ENCODE assay signal across 29 mouse cellular contexts in genomic region chr14:19720044-19720611, GRCm38 (mm10). TPM values are rescaled to one million over a fixed set of nuclear protein-coding genes. Genes with fewer than 3 reads are reported as not detected.
DNase-seq lines count a peak whose midpoint lies in the region; ATAC-seq and TF ChIP-seq lines count a peak whose summit lies in the region.
"Had no signal": no experiment of that assay in that cellular context is flagged by ENCODE, and none has a peak within 500 bp of the region (broad histone marks: within the 10 kb centered on the region; RNA-seq: fewer than 3 reads in every experiment).

No protein-coding gene starts in this region.

- H3K9me3 ChIP-seq in forebrain, embryonic 12.5 days = no peaks in the 10 kb centered on the region
- no peaks in the 10 kb centered on the region for H3K9me3 ChIP-seq in forebrain, postnatal 0 days (ENCODE audit: low read length)
- no peaks in the 10 kb centered on the region for H3K9me3 ChIP-seq in forebrain, embryonic 14.5 days (replicated peaks; ENCODE audit: control insufficient read depth, low read length)
- H3K9me3 ChIP-seq: embryonic facial prominence, embryonic 10.5 days; embryonic facial prominence, embryonic 13.5 days; G1E; heart, embryonic 12.5 days; heart, embryonic 15.5 days had no signal

- TF ChIP-seq CTCF in forebrain, postnatal 0 days (IDR thresholded peaks at IDR 0.05; ENCODE audit: low read depth) = no peak

- peaks cover 20% of the 10 kb centered on the region for H3K4me1 ChIP-seq in forebrain, embryonic 12.5 days
- no peaks in the 10 kb centered on the region for H3K4me1 ChIP-seq in forebrain, postnatal 0 days (ENCODE audit: insufficient read depth)
- H3K4me1 ChIP-seq in forebrain, embryonic 14.5 days (ENCODE audit: control insufficient read depth, insufficient read depth, low read length) = peaks cover 10% of the 10 kb centered on the region; the same call in 1 of the 2 replicates
- H3K4me1 ChIP-seq: embryonic facial prominence, embryonic 13.5 days; heart, embryonic 12.5 days; heart, embryonic 15.5 days had no signal

- H3K27ac ChIP-seq in forebrain, embryonic 12.5 days = 0 out of 2 replicates have a peak overlapping the region, but pooled peaks have one; percentile 75
- no peak overlapping the region for H3K27ac ChIP-seq in forebrain, postnatal 0 days (ENCODE audit: low read depth, low read length)
- no peak overlapping the region; the same call in 1 of the 2 replicates for H3K27ac ChIP-seq in forebrain, embryonic 14.5 days (ENCODE audit: low read depth, low read length)
- H3K27ac ChIP-seq: embryonic facial prominence, embryonic 10.5 days; heart, embryonic 15.5 days; hindbrain, embryonic 14.5 days; hindbrain, postnatal 0 days had no signal

- H3K27me3 ChIP-seq in forebrain, embryonic 12.5 days = no peaks in the 10 kb centered on the region
- H3K27me3 ChIP-seq in forebrain, postnatal 0 days (ENCODE audit: insufficient read depth, low read length) = no peaks in the 10 kb centered on the region
- no peaks in the 10 kb centered on the region for H3K27me3 ChIP-seq in forebrain, embryonic 14.5 days (replicated peaks; ENCODE audit: control insufficient read depth, insufficient read depth, low read length)
- H3K27me3 ChIP-seq: CH12.LX; embryonic facial prominence, embryonic 13.5 days; heart, embryonic 12.5 days; heart, embryonic 15.5 days had no signal

- H3K9ac ChIP-seq in forebrain, embryonic 12.5 days = no peak overlapping the region
- no peak overlapping the region for H3K9ac ChIP-seq in forebrain, postnatal 0 days
- H3K9ac ChIP-seq in forebrain, embryonic 14.5 days (ENCODE audit: low read length) = no peak overlapping the region
- H3K9ac ChIP-seq: embryonic facial prominence, embryonic 13.5 days; heart, embryonic 12.5 days; heart, embryonic 15.5 days; hindbrain, embryonic 14.5 days had no signal

- 24% methylated on average over 2 of the region's 2 CpGs for WGBS in forebrain, embryonic 12.5 days
- 11% methylated on average over 2 of the region's 2 CpGs for WGBS in forebrain, postnatal 0 days
- 9% methylated on average over 2 of the region's 2 CpGs for WGBS in forebrain, embryonic 14.5 days

- ATAC-seq in forebrain, embryonic 12.5 days (ENCODE audit: low FRiP score) = peak; percentile 82; the same call in 1 of the 2 replicates
- ATAC-seq in forebrain, postnatal 0 days = no peak; the same call in 1 of the 2 replicates
- peak; percentile 88 for ATAC-seq in forebrain, embryonic 14.5 days
- no peak for ATAC-seq in inflammation-experienced regulatory T-cells, adult 6 months
- ATAC-seq: hindbrain, postnatal 0 days; intestine, postnatal 0 days had no signal

- no peak overlapping the region for H3K4me3 ChIP-seq in forebrain, embryonic 12.5 days (replicated peaks)
- H3K4me3 ChIP-seq in forebrain, postnatal 0 days (ENCODE audit: low read depth, low read length) = no peak overlapping the region
- H3K4me3 ChIP-seq in forebrain, embryonic 14.5 days (ENCODE audit: low read depth, low read length) = no peak overlapping the region
- H3K4me3 ChIP-seq: embryonic facial prominence, embryonic 10.5 days; embryonic facial prominence, embryonic 13.5 days; erythroblast, embryonic 14.5 days; heart, embryonic 12.5 days; heart, embryonic 15.5 days had no signal

- no peak for DNase-seq in forebrain, postnatal 0 days
- DNase-seq in retina, postnatal 1 day = peak; percentile 16
- no peak for DNase-seq in retina, embryonic 14.5 days (ENCODE audit: low spot score)
- peak; percentile 93 for DNase-seq in forebrain, embryonic 14.5 days (ENCODE audit: low spot score)
- no peak for DNase-seq in ovary, postnatal 36 days (ENCODE audit: low spot score)
- DNase-seq: adrenal gland, adult 2 months; adrenal gland, postnatal 14 days; B cell, adult 2 months; cerebellum, adult 11-12 months; cerebellum, adult 8-10 months; cerebellum, postnatal 10 days; cerebellum, postnatal 36 days; embryo, embryonic 11 days; gastrocnemius, postnatal 25 days; heart, adult 18-20 months; heart, postnatal 10 days; heart, postnatal 4 days had no signal

- no peak overlapping the region for H3K4me2 ChIP-seq in forebrain, embryonic 12.5 days
- no peak overlapping the region for H3K4me2 ChIP-seq in forebrain, postnatal 0 days (ENCODE audit: low read depth)
- no peak overlapping the region for H3K4me2 ChIP-seq in forebrain, embryonic 14.5 days (ENCODE audit: low read length)
- H3K4me2 ChIP-seq: embryonic facial prominence, embryonic 13.5 days; heart, embryonic 12.5 days; heart, embryonic 15.5 days; hindbrain, embryonic 14.5 days had no signal

- no peaks in the 10 kb centered on the region for H3K36me3 ChIP-seq in forebrain, embryonic 12.5 days (replicated peaks)
- no peaks in the 10 kb centered on the region for H3K36me3 ChIP-seq in forebrain, postnatal 0 days (ENCODE audit: insufficient read depth)
- H3K36me3 ChIP-seq in forebrain, embryonic 14.5 days (ENCODE audit: control insufficient read depth, insufficient read depth, low read length) = no peaks in the 10 kb centered on the region
- H3K36me3 ChIP-seq: embryonic facial prominence, embryonic 10.5 days; embryonic facial prominence, embryonic 13.5 days; G1E; heart, embryonic 12.5 days; heart, embryonic 15.5 days had no signal

RNA-seq across cellular contexts. Expression of gene Nid2, which starts 30.9 kb away (rescaled TPM):
- polyA plus RNA-seq in forebrain, embryonic 12.5 days (2016; fragmentation: Nextera tagmentation; extraction: Ambion mirVana) = 37.9 and 39.4 TPM in 2 replicates
- total RNA-seq in forebrain, postnatal 0 days (2014; rRNA removed) = 17.3 and 26.8 TPM in 2 replicates
- polyA plus RNA-seq in forebrain, postnatal 0 days (2015; fragmentation: Nextera tagmentation; extraction: Ambion mirVana) = 18.5 and 18.6 TPM in 2 replicates
- 30.9 and 37.4 TPM in 2 replicates for polyA plus RNA-seq in forebrain, embryonic 14.5 days (2014; fragmentation: Nextera tagmentation; extraction: Ambion mirVana)
- 1 to 10 TPM in 1 of 3 experiments, under 1 TPM in 2; 0.35 to 1.1 (median 0.70) TPM for polyA plus RNA-seq in inflammation-experienced regulatory T-cells, adult 6 months (2017; shearing (Covaris generic))

Comparison
In these comparisons a context has a peak if more than half of its experiments do, and no peak if none do; other contexts are left out.
1. ATAC-seq: peak in forebrain, embryonic 12.5 days (single experiment) and forebrain, embryonic 14.5 days (single experiment); none in forebrain, postnatal 0 days (single experiment) and inflammation-experienced regulatory T-cells, adult 6 months (single experiment).
2. DNase-seq: peak in retina, postnatal 1 day (single experiment) and forebrain, embryonic 14.5 days (single experiment); none in forebrain, postnatal 0 days (single experiment), retina, embryonic 14.5 days (single experiment) and ovary, postnatal 36 days (single experiment).